Mouse (Mus musculus): Measurements from ENCODE around the gene Vmn2r93. TPM values are rescaled to one million over a fixed set of nuclear protein-coding genes. Genes with fewer than 3 reads are reported as not detected.

The Vmn2r93 gene
- not detected in 2 replicates for polyA plus RNA-seq (2012; rRNA removed)

DNA sequence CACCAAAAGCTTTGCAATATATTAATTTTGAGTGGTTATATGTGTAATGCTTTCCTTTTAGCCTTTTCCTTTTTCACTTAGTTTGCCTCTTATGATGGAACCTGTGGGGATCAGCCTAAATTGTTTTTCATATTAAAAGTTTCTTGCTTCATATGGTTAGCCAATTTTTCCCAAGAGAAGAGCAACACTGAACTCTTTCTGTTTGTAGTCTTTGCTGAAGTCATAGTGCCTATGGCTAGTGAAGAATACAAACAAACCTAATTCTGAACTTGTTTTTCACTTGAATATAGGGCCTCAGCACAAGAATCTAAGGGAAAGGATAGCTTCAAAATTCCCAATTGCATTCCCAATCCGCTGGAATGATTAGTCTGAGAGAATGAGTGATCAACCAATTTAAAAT, at the start of gene Vmn2r93:
Gene Vmn2r93, plus strand, starts transcription at position 301 of the 400 bp plus-strand sequence.

DNA sequence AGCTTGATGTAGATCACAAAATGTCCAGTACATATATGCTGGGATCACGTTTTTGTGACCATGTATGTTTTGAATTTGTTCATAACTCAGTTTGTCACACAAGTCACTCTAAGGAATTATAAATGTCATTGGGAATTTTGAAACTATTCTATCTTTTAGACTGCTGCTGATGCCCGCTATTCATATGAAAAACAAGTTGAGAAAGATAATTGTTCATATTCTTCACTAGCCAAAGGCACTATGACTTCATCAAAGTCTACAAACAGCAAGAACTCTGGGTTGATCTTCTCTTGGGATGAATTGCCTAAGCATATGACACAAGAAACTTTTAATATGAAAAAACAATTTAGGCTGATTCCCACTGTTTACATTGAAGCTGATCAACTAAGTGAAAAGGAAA, 20.2 kb upstream of the Vmn2r93 start, which contains the start of gene Vmn2r94:
Gene Vmn2r94, minus strand, starts transcription at position 101 of the 400 bp plus-strand sequence.

Other genes with a start within 250 kb of the Vmn2r93 start
- not detected in 2 replicates for gene Vmn2r124, start 248.7 kb upstream of the Vmn2r93 start, polyA plus RNA-seq (2012; rRNA removed)
- not detected in 2 replicates for gene Vmn2r91, start 213.1 kb upstream of the Vmn2r93 start, polyA plus RNA-seq (2012; rRNA removed)
- gene Vmn2r92, start 146.2 kb upstream of the Vmn2r93 start, polyA plus RNA-seq (2012; rRNA removed) = not detected in 2 replicates
- not detected in 2 replicates for gene Vmn2r94, start 20.3 kb upstream of the Vmn2r93 start, polyA plus RNA-seq (2012; rRNA removed)
- not detected in 2 replicates for gene Vmn2r95, start 126.0 kb downstream of the Vmn2r93 start, polyA plus RNA-seq (2012; rRNA removed)